Mouse (Mus musculus) cerebellum, adult 18-20 months (tissue): ENCODE data around the gene Olfm1.

Experiments used
- DNase-seq, 2 experiments: peaks; one replicate each; pipeline ENCODE4 v3.0.0; 2021

The Olfm1 gene

GRCm38 (mm10) chr2:28192821-28193689 is at the start of gene Olfm1:
TSS of gene Olfm1 (plus strand) at chr2:28192992.
- peak; percentile 87 to 90 for DNase-seq

- DNase-seq: no peak
These were observed 49.3 kb upstream of the Olfm1 start for GRCm38 (mm10) chr2:28143417-28144045.

- DNase-seq: no peak
These were observed 47.1 kb upstream of the Olfm1 start for GRCm38 (mm10) chr2:28145702-28146101.

- no peak for DNase-seq
These were observed 46.6 kb upstream of the Olfm1 start for GRCm38 (mm10) chr2:28146152-28146551.

- DNase-seq: no peak
These were observed 46.1 kb upstream of the Olfm1 start for GRCm38 (mm10) chr2:28146685-28147084.

GRCm38 (mm10) chr2:28147248-28147794 is 45.5 kb upstream of the Olfm1 start:
- no peak for DNase-seq

- no peak for DNase-seq
These were observed 43.1 kb upstream of the Olfm1 start for GRCm38 (mm10) chr2:28149688-28150087.

- no peak for DNase-seq
These were observed 32.2 kb upstream of the Olfm1 start for GRCm38 (mm10) chr2:28160568-28160967.

GRCm38 (mm10) chr2:28165570-28165969 is 27.2 kb upstream of the Olfm1 start:
- no peak for DNase-seq

- no peak for DNase-seq
These were observed 23.5 kb upstream of the Olfm1 start for GRCm38 (mm10) chr2:28169336-28169735.

- no peak for DNase-seq
These were observed 20.8 kb upstream of the Olfm1 start for GRCm38 (mm10) chr2:28171962-28172361.

- peak; percentile 16 to 29 for DNase-seq
These were observed 19.3 kb upstream of the Olfm1 start for GRCm38 (mm10) chr2:28173225-28174141.

- DNase-seq: no peak
These were observed 18.4 kb upstream of the Olfm1 start for GRCm38 (mm10) chr2:28174441-28174840.

- DNase-seq: no peak
These were observed 14.2 kb upstream of the Olfm1 start for GRCm38 (mm10) chr2:28178600-28178999.

GRCm38 (mm10) chr2:28180053-28180452 is 12.7 kb upstream of the Olfm1 start:
- no peak for DNase-seq

- DNase-seq: no peak
These were observed 4.3 kb upstream of the Olfm1 start for GRCm38 (mm10) chr2:28188398-28188944.

- DNase-seq: peak; percentile 61 to 71
These were observed 897 bp downstream of the Olfm1 start for GRCm38 (mm10) chr2:28193690-28194087.

- DNase-seq: peak in 1 of 2 experiments; percentile 43
These were observed 2.3 kb downstream of the Olfm1 start for GRCm38 (mm10) chr2:28194962-28195617.

- DNase-seq: peak; percentile 35 to 42
These were observed 2.9 kb downstream of the Olfm1 start for GRCm38 (mm10) chr2:28195726-28196125.

GRCm38 (mm10) chr2:28201441-28201841 is 8.6 kb downstream of the Olfm1 start:
- peak; percentile 45 to 49 for DNase-seq

GRCm38 (mm10) chr2:28204167-28204566 is 11.4 kb downstream of the Olfm1 start:
- peak; percentile 94 to 98 for DNase-seq
